8 mouse cellular contexts compared by ENCODE assay signal in the genomic region with DNA sequence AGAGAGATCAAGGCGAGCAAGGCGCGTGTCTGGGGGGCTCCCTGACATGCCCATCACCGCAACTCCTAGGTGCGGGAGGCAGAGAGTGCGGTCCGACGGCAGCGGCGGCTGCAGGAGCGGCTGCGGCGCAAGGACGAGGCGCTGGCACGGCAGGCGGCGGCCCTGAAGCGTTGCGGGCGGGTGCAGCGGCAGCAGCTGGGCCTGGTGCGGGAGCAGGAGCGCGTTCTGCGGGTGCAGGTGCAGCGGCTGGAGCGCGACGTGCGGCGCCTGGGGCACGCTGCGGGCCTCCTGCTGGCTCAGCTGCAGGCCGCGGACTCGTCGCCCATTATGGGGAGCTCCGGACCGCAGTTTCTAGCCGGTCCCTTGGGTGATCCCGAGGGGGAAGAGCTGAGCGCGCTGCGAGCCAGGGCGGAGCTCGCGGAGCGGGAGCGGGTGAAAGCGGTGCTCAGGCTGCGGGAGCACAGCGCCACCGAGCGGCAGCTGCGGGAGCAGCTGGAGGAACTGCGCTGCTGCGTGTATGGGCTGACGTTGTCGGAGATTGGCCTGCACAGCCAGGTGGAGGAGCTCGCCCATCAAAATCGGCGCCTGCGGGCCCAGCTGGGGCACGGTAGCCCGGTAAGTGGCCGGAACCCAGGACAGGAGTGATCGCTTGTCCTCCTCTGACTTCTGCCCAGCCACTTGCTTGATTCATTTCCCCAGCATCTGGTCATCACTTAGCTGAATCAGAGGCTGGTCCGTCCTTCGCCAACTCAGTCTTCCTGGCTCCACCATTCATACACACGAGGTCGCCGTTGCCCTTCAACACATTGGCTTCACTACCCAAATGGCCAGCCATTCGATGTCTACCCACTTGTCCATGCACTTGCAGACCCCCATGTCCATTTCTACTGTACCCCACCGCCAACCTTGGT.
DNase-seq lines count a peak whose midpoint lies in the region; ATAC-seq lines count a peak whose summit lies in the region.

No protein-coding gene starts in this region.

- H3K9me3 ChIP-seq in heart, embryonic 10.5 days: no peaks in the 10 kb centered on the region
- H3K9me3 ChIP-seq in kidney, embryonic 14.5 days (ENCODE audit: control insufficient read depth, low read length): no peaks in the 10 kb centered on the region
- H3K9me3 ChIP-seq in limb, embryonic 13.5 days: no peaks in the 10 kb centered on the region

- H3K36me3 ChIP-seq in heart, embryonic 10.5 days: no peaks in the 10 kb centered on the region
- no peaks in the 10 kb centered on the region for H3K36me3 ChIP-seq in kidney, embryonic 14.5 days (ENCODE audit: control insufficient read depth, insufficient read depth, low read length)
- H3K36me3 ChIP-seq in limb, embryonic 13.5 days: no peaks in the 10 kb centered on the region

- peak; percentile 94 for ATAC-seq in frontal cortex, adult (ENCODE audit: low TSS enrichment)
- peak; percentile 62 for ATAC-seq in kidney, embryonic 14.5 days (ENCODE audit: low FRiP score, low TSS enrichment)
- ATAC-seq in limb, embryonic 13.5 days (ENCODE audit: low FRiP score, low read depth): 0 out of 2 replicates have a peak, but pooled peaks have one; percentile 24

- intact Hi-C loops in heart, postnatal 25 days (cut with DNase I): no loop called here

- peaks cover 84% of the 10 kb centered on the region for H3K27me3 ChIP-seq in heart, embryonic 10.5 days (ENCODE audit: insufficient read depth, poor library complexity, severe bottlenecking)
- H3K27me3 ChIP-seq in kidney, embryonic 14.5 days (ENCODE audit: control insufficient read depth, insufficient read depth, low read length): peaks cover 52% of the 10 kb centered on the region
- H3K27me3 ChIP-seq in limb, embryonic 13.5 days: peaks cover 83% of the 10 kb centered on the region

- no peak overlapping the region for H3K27ac ChIP-seq in heart, embryonic 10.5 days
- H3K27ac ChIP-seq in kidney, embryonic 14.5 days (ENCODE audit: low read depth, low read length): no peak overlapping the region
- H3K27ac ChIP-seq in limb, embryonic 13.5 days: no peak overlapping the region

- WGBS in heart, embryonic 10.5 days: 7% methylated on average over 75 of the region's 75 CpGs
- WGBS in kidney, embryonic 14.5 days: 6% methylated on average over 71 of the region's 75 CpGs
- 6% methylated on average over 75 of the region's 75 CpGs for WGBS in limb, embryonic 13.5 days

- peak overlapping the region; percentile 28; the same call in 1 of the 2 replicates for H3K9ac ChIP-seq in kidney, embryonic 14.5 days (ENCODE audit: low read depth, low read length)
- peak overlapping the region; percentile 43 for H3K9ac ChIP-seq in limb, embryonic 13.5 days

- H3K4me1 ChIP-seq in heart, embryonic 10.5 days: peaks cover 10% of the 10 kb centered on the region
- H3K4me1 ChIP-seq in kidney, embryonic 14.5 days (ENCODE audit: control insufficient read depth, insufficient read depth, low read length): no peaks in the 10 kb centered on the region; the same call in 1 of the 2 replicates
- H3K4me1 ChIP-seq in limb, embryonic 13.5 days: peaks cover 9% of the 10 kb centered on the region; the same call in 1 of the 2 replicates

- no peak for DNase-seq in heart, embryonic 10.5 days (ENCODE audit: low spot score)
- no peak for DNase-seq in heart, postnatal 25 days (ENCODE audit: low spot score)
- peak; percentile 72 for DNase-seq in cerebellum, adult 8-10 months
- DNase-seq in naive thymus-derived CD4-positive, alpha-beta T cell, adult 2 months (ENCODE audit: low read depth): peak; percentile 34
- peak; percentile 74 for DNase-seq in telencephalon, adult 2 months (ENCODE audit: low read depth, low spot score)

- H3K4me3 ChIP-seq in heart, embryonic 10.5 days: peak overlapping the region; percentile 59
- H3K4me3 ChIP-seq in kidney, embryonic 14.5 days (ENCODE audit: low read length): peak overlapping the region; percentile 33
- peak overlapping the region; percentile 37 for H3K4me3 ChIP-seq in limb, embryonic 13.5 days

- peak overlapping the region; percentile 47 for H3K4me2 ChIP-seq in kidney, embryonic 14.5 days (replicated peaks; ENCODE audit: low read depth, low read length)
- peak overlapping the region; percentile 63 for H3K4me2 ChIP-seq in limb, embryonic 13.5 days (replicated peaks)

Comparison
In these comparisons a context has a peak if more than half of its experiments do, and no peak if none do; other contexts are left out.
1. DNase-seq: peak in cerebellum, adult 8-10 months (single experiment), naive thymus-derived CD4-positive, alpha-beta T cell, adult 2 months (single experiment) and telencephalon, adult 2 months (single experiment); none in heart, embryonic 10.5 days (single experiment) and heart, postnatal 25 days (single experiment).
2. ATAC-seq: peak in every context shown above with its lines; median percentile 94 in frontal cortex, adult; 62 in kidney, embryonic 14.5 days; 24 in limb, embryonic 13.5 days.
3. Peak in every context shown above with its lines, with median percentiles within 50 percentile points of each other: H3K4me3 ChIP-seq.